Mouse (Mus musculus) embryonic fibroblast, embryonic 13.5 days (primary cell): ENCODE measurements around the gene Twnk.

Experiments used
- CTCF ChIP-seq: IDR thresholded peaks from 2 replicates; pipeline ENCODE4 v1.5.1; 2011; ENCODE audit warnings: mild to moderate bottlenecking, control low read depth, low read length, moderate library complexity, borderline replicate concordance; ENCODE audit not compliant: insufficient read depth
- POLR2A ChIP-seq: IDR thresholded peaks from 2 replicates; pipeline ENCODE4 v1.6.1; 2011; ENCODE audit warnings: low read depth, mild to moderate bottlenecking, control low read depth, low read length, moderate library complexity

- TF ChIP-seq POLR2A (no peak), CTCF (no peak)
These were observed 45.8 kb upstream of the Twnk start for GRCm38 (mm10) chr19:44959633-44960032.
